Mouse (Mus musculus) neural tube, embryonic 15.5 days (tissue): ENCODE data around the gene Rmi1. TPM values are rescaled to one million over a fixed set of nuclear protein-coding genes. Genes with fewer than 3 reads are reported as not detected.
"Not testable (repeated sequence)": the region's sequence is repeated elsewhere in the genome, so short reads cannot be mapped to it uniquely, and the experiment has no call there.

Experiments used
- ATAC-seq: fragments of 200-750 bp; cut with Nextera tagmentation; 2 replicates; pipeline ENCODE4 v1.8.0; 2017; ENCODE audit warnings: mild to moderate bottlenecking, moderate TSS enrichment, moderate library complexity; ENCODE audit not compliant: low FRiP score
- H3K27ac ChIP-seq: fragments of 300-500 bp; sonication (generic); replicated peaks from 2 replicates; pipeline ENCODE4 v1.5.1; 2015; ENCODE audit warnings: mild to moderate bottlenecking, inconsistent platforms
- H3K27me3 ChIP-seq: fragments of 300-500 bp; sonication (generic); replicated peaks from 2 replicates; pipeline ENCODE4 v1.6.1; 2015; ENCODE audit warnings: inconsistent platforms
- H3K36me3 ChIP-seq: fragments of 300-500 bp; sonication (generic); 2 replicates; pipeline ENCODE4 v1.6.1; 2015; ENCODE audit warnings: inconsistent platforms
- H3K4me1 ChIP-seq: fragments of 300-500 bp; sonication (generic); 2 replicates; pipeline ENCODE4 v1.6.1; 2015; ENCODE audit warnings: inconsistent platforms
- H3K4me2 ChIP-seq: fragments of 300-500 bp; sonication (generic); 2 replicates; pipeline ENCODE4 v1.6.1; 2015; ENCODE audit warnings: inconsistent platforms, mild to moderate bottlenecking, moderate library complexity
- H3K4me3 ChIP-seq: fragments of 300-500 bp; sonication (generic); replicated peaks from 2 replicates; pipeline ENCODE4 v1.5.1; 2015; ENCODE audit warnings: mild to moderate bottlenecking, inconsistent platforms
- H3K9ac ChIP-seq: fragments of 300-500 bp; sonication (generic); replicated peaks from 2 replicates; pipeline ENCODE4 v1.6.1; 2015; ENCODE audit warnings: mild to moderate bottlenecking, inconsistent platforms
- H3K9me3 ChIP-seq: fragments of 300-500 bp; sonication (generic); replicated peaks from 2 replicates; pipeline ENCODE4 v1.6.1; 2016; ENCODE audit warnings: inconsistent platforms
- WGBS: fragments of 180-500 bp; shearing (Covaris S2); methylation state at CpG from one replicate; pipeline ENCODE4 v1.1.7; 2015; ENCODE audit warnings: mixed read lengths; 5-methylcytosine and 5-hydroxymethylcytosine counted together
- polyA plus RNA-seq: library from polyadenylated mRNA; unstranded; fragments of >200 nt; fragmentation: Nextera tagmentation; extraction: Ambion mirVana; gene quantifications from 2 replicates; pipeline ENCODE4 v1.2.1, GENCODE M21; 2015

Rmi1 gene
- polyA plus RNA-seq, 1 experiment from 2014 or later = 23.9 TPM

GRCm38 (mm10) chr13:58403243-58403642 is 1.2 kb downstream of the Rmi1 start, which contains the start of gene Hnrnpk:
TSS of gene Hnrnpk (minus strand) at chr13:58403343.
- not testable (repeated sequence) for H3K27me3 ChIP-seq, ATAC-seq, H3K36me3 ChIP-seq, H3K9me3 ChIP-seq
- peaks cover 16% of the 10 kb centered on the region for H3K4me1 ChIP-seq
- peak within 1 kb of the TSS; percentile 98 for H3K4me3 ChIP-seq
- H3K27ac ChIP-seq = peak within 1 kb of the TSS; percentile 100
- H3K4me2 ChIP-seq = peak within 1 kb of the TSS; percentile 57
- WGBS = 5% methylated on average over 17 of the region's 17 CpGs
- H3K9ac ChIP-seq = peak within 1 kb of the TSS; percentile 99

GRCm38 (mm10) chr13:58411073-58411472 is 9.0 kb downstream of the Rmi1 start:
- no peak overlapping the region for H3K4me2 ChIP-seq
- 93% methylated on average over 4 of the region's 4 CpGs for WGBS
- no peaks in the 10 kb centered on the region for H3K27me3 ChIP-seq
- H3K9me3 ChIP-seq = no peaks in the 10 kb centered on the region
- no peaks in the 10 kb centered on the region for H3K4me1 ChIP-seq
- peaks cover 21% of the 10 kb centered on the region for H3K36me3 ChIP-seq
- H3K4me3 ChIP-seq = no peak overlapping the region
- no peak for ATAC-seq
- no peak overlapping the region for H3K27ac ChIP-seq
- H3K9ac ChIP-seq = no peak overlapping the region

DNA sequence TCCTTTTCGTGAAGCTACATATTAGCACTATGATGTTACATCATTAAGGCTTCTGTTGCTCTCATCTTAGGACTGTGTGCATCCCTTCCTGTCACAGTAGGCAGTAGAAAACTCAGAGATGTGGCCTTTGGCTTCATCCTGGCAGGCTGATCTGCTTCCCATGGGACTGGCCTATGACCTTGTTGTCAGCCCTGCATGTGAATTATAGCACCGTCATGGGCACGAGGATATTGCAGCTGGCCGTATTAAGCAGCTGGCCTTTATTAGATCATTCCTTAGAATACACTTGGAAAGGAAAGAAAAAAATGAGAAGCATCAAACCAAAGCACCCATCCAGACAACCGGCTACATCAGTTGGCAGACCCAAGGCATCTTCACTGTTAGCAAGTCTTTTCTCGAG is 13.3 kb downstream of the Rmi1 start:
- no peak overlapping the region for H3K4me2 ChIP-seq
- H3K4me3 ChIP-seq = no peak overlapping the region
- no peaks in the 10 kb centered on the region for H3K27me3 ChIP-seq
- H3K4me1 ChIP-seq = no peaks in the 10 kb centered on the region
- H3K9me3 ChIP-seq = 0 out of 2 replicates have a peak, but pooled peaks cover 4% of the 10 kb centered on the region
- 74% methylated on average over 6 of the region's 6 CpGs for WGBS
- H3K27ac ChIP-seq = no peak overlapping the region
- no peak for ATAC-seq
- H3K9ac ChIP-seq = no peak overlapping the region
- H3K36me3 ChIP-seq = peaks cover 17% of the 10 kb centered on the region

- Histone ChIP-seq H3K4me3 (no peak overlapping the region), H3K27ac (no peak overlapping the region), H3K9ac (no peak overlapping the region), H3K27me3 (no peaks in the 10 kb centered on the region), H3K9me3 (0 out of 2 replicates have a peak, but pooled peaks cover 4% of the 10 kb centered on the region), H3K36me3 (peaks cover 16% of the 10 kb centered on the region; the same call in 1 of the 2 replicates), H3K4me1 (no peaks in the 10 kb centered on the region), H3K4me2 (no peak overlapping the region)
- 71% methylated on average over 5 of the region's 5 CpGs for WGBS
- no peak for ATAC-seq
Observed at GRCm38 (mm10) chr13:58415838-58416237, 13.8 kb downstream of the Rmi1 start.

DNA sequence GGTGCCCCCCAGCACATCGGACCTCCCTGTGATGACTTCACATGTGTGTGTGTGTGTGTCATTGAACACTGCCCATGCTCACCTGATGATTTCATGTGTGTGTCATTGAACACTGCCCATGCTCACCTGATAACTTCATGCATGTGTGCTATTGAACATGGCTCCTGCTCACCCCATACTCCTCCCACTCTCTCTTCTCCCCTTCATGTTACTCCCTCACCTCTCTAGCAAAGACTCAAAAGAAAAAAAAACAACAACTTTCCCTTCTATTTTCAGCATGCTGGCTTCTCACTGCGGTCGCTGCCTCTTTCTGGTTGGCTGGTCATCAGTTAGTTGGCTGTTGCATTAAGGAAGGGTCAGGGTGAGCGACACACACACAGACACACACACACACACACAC is 16.6 kb downstream of the Rmi1 start:
- no peaks in the 10 kb centered on the region for H3K4me1 ChIP-seq
- H3K9me3 ChIP-seq = 0 out of 2 replicates have a peak, but pooled peaks cover 4% of the 10 kb centered on the region
- 81% methylated on average over 4 of the region's 4 CpGs for WGBS
- no peak overlapping the region for H3K9ac ChIP-seq
- H3K4me3 ChIP-seq = no peak overlapping the region
- H3K36me3 ChIP-seq = no peaks in the 10 kb centered on the region
- no peaks in the 10 kb centered on the region for H3K27me3 ChIP-seq
- H3K4me2 ChIP-seq = no peak overlapping the region
- H3K27ac ChIP-seq = no peak overlapping the region
- no peak for ATAC-seq

DNA sequence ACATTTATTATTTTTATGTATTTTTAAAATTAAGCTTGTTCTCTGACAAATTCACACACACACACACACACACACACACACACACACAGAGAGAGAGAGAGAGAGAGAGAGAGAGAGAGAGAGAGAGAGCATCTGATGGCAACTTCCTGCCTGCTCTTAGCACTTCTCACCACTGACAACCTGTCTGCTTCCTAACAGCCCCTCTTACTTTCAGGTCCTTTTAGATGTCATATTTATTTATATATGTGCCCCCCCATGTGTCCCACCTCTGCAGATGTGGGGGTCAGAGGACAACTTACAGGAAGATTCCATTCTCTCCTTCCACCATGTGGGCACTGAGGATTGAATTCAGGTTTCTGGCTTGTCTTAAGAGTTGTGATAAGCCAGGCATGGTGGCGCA is 17.2 kb downstream of the Rmi1 start:
- Histone ChIP-seq H3K4me3 (no peak overlapping the region), H3K9ac (no peak overlapping the region), H3K36me3 (no peaks in the 10 kb centered on the region), H3K4me2 (no peak overlapping the region), H3K9me3 (0 out of 2 replicates have a peak, but pooled peaks cover 4% of the 10 kb centered on the region), H3K4me1 (no peaks in the 10 kb centered on the region), H3K27ac (no peak overlapping the region), H3K27me3 (no peaks in the 10 kb centered on the region)
- ATAC-seq = no peak
- 97% methylated on average over 1 of the region's 1 CpGs for WGBS

GRCm38 (mm10) chr13:58421026-58421425 is 19.0 kb downstream of the Rmi1 start:
- Histone ChIP-seq H3K9me3 (0 out of 2 replicates have a peak, but pooled peaks cover 4% of the 10 kb centered on the region), H3K27me3 (no peaks in the 10 kb centered on the region), H3K36me3 (no peaks in the 10 kb centered on the region), H3K4me3 (no peak overlapping the region), H3K27ac (no peak overlapping the region), H3K4me1 (peaks cover 3% of the 10 kb centered on the region; the same call in 1 of the 2 replicates), H3K4me2 (no peak overlapping the region), H3K9ac (no peak overlapping the region)
- no peak for ATAC-seq
- 78% methylated on average over 4 of the region's 4 CpGs for WGBS

DNA sequence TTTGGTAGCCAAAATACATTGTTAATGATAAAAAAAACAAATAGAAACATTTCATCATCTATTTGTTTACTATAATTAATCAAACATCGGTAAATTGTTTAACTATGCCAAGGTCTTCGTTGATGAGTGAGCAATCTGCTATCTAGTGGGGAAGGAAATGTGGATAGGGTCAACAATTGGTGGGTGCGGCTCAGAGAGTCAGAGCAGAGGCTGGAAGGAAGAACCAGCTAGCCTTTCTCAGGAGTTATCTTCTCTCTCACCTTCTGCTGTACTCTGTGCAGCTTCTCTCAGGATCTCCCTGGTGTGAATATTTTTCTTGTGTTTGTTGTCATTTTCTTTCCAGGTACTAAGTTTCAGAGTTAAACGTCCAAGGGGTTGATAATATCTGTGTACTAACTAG is 20.2 kb downstream of the Rmi1 start:
- 0 out of 2 replicates have a peak, but pooled peaks cover under 1% of the 10 kb centered on the region for H3K9me3 ChIP-seq
- no peak for ATAC-seq
- no peaks in the 10 kb centered on the region for H3K36me3 ChIP-seq
- no peak overlapping the region for H3K27ac ChIP-seq
- peaks cover 8% of the 10 kb centered on the region; the same call in 1 of the 2 replicates for H3K4me1 ChIP-seq
- H3K9ac ChIP-seq = no peak overlapping the region
- no peak overlapping the region for H3K4me3 ChIP-seq
- H3K27me3 ChIP-seq = no peaks in the 10 kb centered on the region
- H3K4me2 ChIP-seq = no peak overlapping the region
- 92% methylated on average over 4 of the region's 4 CpGs for WGBS

DNA sequence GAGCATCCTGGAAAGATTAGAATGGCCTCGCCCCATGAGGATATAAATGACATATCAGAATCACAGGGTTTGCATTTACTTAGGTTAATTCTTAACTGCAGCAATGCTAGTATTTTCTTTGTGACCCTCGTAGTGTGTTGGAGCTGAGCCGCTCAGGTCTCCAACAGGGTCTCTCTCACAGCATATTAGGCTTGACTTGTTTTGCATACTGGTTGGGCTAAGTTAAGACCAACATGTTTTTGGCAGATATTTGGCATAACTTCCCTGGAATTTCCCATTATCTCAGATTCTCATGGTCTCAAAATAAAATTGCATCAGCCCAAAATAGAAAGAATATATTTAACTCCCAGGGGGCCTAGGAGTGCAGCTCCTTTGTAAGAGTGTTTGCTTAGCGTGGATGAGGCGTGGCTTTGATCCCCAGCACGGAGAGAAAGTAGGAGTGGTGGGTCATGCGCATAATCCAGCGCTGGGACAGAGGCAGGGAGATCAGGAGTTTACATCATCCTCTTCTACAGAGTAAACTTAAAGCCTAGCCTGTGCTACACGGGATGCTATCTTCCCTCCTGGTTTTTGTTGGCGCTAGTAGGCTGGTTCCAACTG is 21.1 kb downstream of the Rmi1 start:
- Histone ChIP-seq H3K4me3 (no peak overlapping the region), H3K9ac (no peak overlapping the region), H3K36me3 (no peaks in the 10 kb centered on the region), H3K9me3 (no peaks in the 10 kb centered on the region), H3K4me1 (peaks cover 8% of the 10 kb centered on the region; the same call in 1 of the 2 replicates), H3K27ac (no peak overlapping the region), H3K4me2 (no peak overlapping the region), H3K27me3 (no peaks in the 10 kb centered on the region)
- 73% methylated on average over 10 of the region's 10 CpGs for WGBS
- no peak for ATAC-seq

- Histone ChIP-seq H3K27ac (no peak overlapping the region), H3K9ac (no peak overlapping the region)
- WGBS = 66% methylated on average over 2 of the region's 2 CpGs
Observed at GRCm38 (mm10) chr13:58439716-58440115, 37.7 kb downstream of the Rmi1 start.

GRCm38 (mm10) chr13:58443326-58443725 is 41.3 kb downstream of the Rmi1 start:
- Histone ChIP-seq H3K27me3 (no peaks in the 10 kb centered on the region), H3K4me3 (no peak overlapping the region), H3K4me1 (no peaks in the 10 kb centered on the region), H3K9me3 (no peaks in the 10 kb centered on the region), H3K9ac (no peak overlapping the region), H3K27ac (no peak overlapping the region), H3K4me2 (no peak overlapping the region), H3K36me3 (no peaks in the 10 kb centered on the region)
- ATAC-seq = no peak
- WGBS = 64% methylated on average over 4 of the region's 4 CpGs

More at GRCm38 (mm10) chr13:58439716-58440115, 37.7 kb downstream of the Rmi1 start:
- no peak for ATAC-seq
- no peak overlapping the region for H3K4me3 ChIP-seq
- H3K36me3 ChIP-seq = no peaks in the 10 kb centered on the region
- H3K9me3 ChIP-seq = no peaks in the 10 kb centered on the region
- no peak overlapping the region for H3K4me2 ChIP-seq
- no peaks in the 10 kb centered on the region for H3K4me1 ChIP-seq
- no peaks in the 10 kb centered on the region for H3K27me3 ChIP-seq

DNA sequence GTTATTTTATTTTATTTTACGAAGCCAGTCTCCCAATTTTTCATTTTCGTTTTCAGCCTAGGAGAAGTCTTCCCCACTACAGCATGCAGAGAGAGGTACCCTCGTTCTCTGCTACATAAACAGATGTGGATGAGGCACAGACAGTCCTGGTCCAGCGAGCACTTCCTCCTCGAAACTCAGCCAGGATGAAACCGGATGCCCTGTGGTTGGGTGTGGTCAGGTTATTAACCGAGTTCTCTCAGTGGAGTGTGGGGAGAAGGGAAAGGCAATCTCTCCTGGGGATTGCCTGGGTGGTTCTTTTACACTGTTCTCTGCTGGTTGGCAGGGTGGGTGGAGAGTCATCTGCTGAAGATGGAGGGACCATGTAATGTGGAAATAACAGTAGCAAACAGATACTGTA is 41.7 kb downstream of the Rmi1 start:
- Histone ChIP-seq H3K4me2 (no peak overlapping the region), H3K4me1 (no peaks in the 10 kb centered on the region), H3K9me3 (no peaks in the 10 kb centered on the region), H3K4me3 (no peak overlapping the region), H3K27me3 (no peaks in the 10 kb centered on the region), H3K9ac (no peak overlapping the region), H3K36me3 (no peaks in the 10 kb centered on the region), H3K27ac (no peak overlapping the region)
- ATAC-seq = no peak
- WGBS = 68% methylated on average over 7 of the region's 7 CpGs
